Mouse (Mus musculus): ENCODE results near the gene Lpar5. TPM values are rescaled to one million over a fixed set of nuclear protein-coding genes. Genes with fewer than 3 reads are reported as not detected.

Gene Lpar5
- total RNA-seq, 2 experiments from 2014 or later, result 0.40 to 0.93 TPM

DNA sequence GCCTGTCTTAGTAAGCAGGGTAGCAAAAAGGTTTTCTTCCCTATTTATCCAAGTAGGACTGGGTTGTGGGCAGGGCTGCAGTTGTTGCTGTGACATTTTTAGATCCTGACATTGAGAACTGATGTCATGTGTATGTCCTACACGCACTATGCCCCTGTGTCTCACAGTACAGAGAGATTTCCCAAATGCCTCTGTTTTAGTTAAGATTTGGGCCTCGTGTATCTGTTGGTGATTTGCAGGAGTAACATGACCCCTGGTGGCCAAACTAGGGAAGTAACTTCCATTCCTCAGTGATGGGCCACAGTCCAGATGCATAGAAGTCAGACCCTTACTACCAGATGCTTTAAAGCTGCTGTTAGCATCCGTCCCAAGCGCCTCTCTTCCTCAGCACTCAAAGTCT is 16.7 kb downstream of the Lpar5 start:
- no peak for DNase-seq (ENCODE audit: low spot score in 2 of 2)

GRCm38 (mm10) chr6:125087937-125088336 is 20.2 kb downstream of the Lpar5 start:
- DNase-seq (ENCODE audit: low spot score in 2 of 2), result no peak

- peak; percentile 64 to 68 for DNase-seq (ENCODE audit: low spot score in 2 of 2)
These were observed 21.0 kb downstream of the Lpar5 start for GRCm38 (mm10) chr6:125088561-125089321.

- peak; percentile 53 to 60 for DNase-seq (ENCODE audit: low spot score in 2 of 2)
These were observed 22.0 kb downstream of the Lpar5 start for GRCm38 (mm10) chr6:125089521-125090321.

DNA sequence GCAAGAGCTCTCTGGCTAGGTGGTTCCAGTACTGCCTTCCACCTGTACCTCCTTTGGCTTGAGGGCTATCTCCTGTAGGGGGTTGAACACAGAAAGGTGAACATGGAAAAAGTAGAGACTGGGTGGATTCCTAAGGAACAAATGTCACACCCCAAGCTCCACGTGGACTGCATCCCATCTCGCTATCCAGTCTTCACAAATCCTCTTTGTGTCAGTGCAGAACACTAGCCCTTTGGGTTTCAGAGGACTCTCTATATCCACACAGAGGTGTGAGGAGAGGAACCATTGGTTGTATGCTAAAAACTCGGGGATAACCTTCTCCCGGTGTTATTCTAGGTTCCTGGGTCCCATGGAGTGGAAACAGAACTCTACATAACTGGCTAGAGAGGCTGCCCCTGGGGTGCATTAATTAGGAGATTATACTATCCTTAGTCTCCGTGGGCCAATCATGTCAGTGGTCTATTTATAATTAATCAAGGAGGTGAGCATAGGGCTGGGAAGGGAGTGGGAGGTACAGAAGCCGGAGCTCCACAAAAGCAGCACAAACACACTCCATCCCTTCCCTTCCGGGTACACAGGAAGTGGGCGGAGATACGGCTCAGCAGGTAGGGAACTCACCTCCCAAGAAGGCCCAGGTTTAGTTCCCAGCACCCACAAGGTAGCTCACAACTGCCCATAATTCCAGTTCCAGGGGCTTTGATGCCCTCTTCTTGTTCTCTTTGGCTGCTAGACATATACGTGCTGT is 22.8 kb downstream of the Lpar5 start:
- DNase-seq (ENCODE audit: low spot score in 2 of 2), result no peak

GRCm38 (mm10) chr6:125092372-125092771 is 24.7 kb downstream of the Lpar5 start:
- no peak for DNase-seq (ENCODE audit: low spot score in 2 of 2)

- DNase-seq (ENCODE audit: low spot score in 2 of 2), result no peak
These were observed 27.1 kb downstream of the Lpar5 start for GRCm38 (mm10) chr6:125094843-125095242.

- peak; percentile 91 to 93 for DNase-seq (ENCODE audit: low spot score in 2 of 2)
These were observed 27.9 kb downstream of the Lpar5 start, which contains the start of gene Chd4 for GRCm38 (mm10) chr6:125095391-125096278. Chd4 (plus strand) TSS chr6:125095981.

- no peak for DNase-seq (ENCODE audit: low spot score in 2 of 2)
These were observed 28.5 kb downstream of the Lpar5 start for GRCm38 (mm10) chr6:125096279-125096596.

DNA sequence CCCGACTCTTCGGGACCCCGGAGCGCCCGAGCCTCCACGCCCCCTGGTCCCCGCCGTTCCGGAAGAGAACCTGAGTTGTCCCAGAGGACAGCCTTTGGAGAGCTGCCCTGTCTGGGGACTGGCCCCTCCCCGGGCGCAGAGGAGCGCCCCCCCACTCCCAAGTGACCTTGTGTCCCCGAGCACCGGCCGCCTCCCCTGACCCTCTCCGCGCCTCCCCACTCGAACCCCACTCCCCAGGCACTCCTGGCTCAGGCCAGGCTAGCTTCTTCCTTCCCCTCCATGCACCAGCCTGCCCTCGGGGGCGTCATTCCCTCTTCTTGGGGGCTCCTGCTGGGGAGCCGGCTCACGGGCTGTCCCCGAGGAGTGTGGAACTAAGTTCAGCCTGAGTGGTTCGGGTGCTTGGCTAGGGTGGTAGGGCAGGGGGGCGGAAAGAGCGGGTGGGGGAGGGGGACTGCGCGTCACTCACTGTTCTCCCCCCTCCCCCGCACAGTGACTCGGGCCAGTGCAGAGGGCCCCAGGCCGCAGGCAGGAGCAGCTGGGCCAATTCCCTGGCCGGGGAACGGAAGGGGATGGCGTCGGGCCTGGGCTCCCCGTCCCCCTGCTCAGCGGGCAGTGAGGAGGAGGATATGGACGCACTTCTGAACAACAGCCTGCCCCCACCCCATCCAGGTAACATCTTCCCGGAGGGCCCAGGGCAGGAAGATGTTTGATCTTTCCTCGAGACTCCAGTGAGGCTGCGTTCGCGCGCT is 29.1 kb downstream of the Lpar5 start:
- peak; percentile 60 to 67 for DNase-seq (ENCODE audit: low spot score in 2 of 2)

DNA sequence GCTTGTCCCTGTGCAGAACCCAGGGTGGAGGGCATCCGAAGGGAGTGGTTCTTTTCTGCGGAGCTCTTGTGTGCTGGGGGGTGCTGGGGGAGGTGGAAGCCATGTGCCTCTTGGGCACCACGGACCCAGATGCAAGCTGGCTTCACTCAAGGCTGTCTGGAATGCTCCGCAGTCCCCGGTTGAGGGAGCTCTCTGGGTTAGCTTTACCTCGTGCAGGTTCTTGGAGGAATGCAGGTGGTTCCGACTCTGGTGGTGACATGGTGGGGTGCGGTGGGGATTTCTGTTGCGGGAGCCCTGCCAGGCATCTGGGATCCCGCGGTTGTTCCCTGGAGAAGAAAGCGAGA is 29.6 kb downstream of the Lpar5 start:
- DNase-seq (ENCODE audit: low spot score in 2 of 2), result no peak

GRCm38 (mm10) chr6:125097951-125098350 is 30.2 kb downstream of the Lpar5 start:
- DNase-seq (ENCODE audit: low spot score in 2 of 2), result no peak

GRCm38 (mm10) chr6:125098513-125098912 is 30.8 kb downstream of the Lpar5 start:
- no peak for DNase-seq (ENCODE audit: low spot score in 2 of 2)

- no peak for DNase-seq (ENCODE audit: low spot score in 2 of 2)
These were observed 31.8 kb downstream of the Lpar5 start for GRCm38 (mm10) chr6:125099421-125099971.

- no peak for DNase-seq (ENCODE audit: low spot score in 2 of 2)
These were observed 33.7 kb downstream of the Lpar5 start for GRCm38 (mm10) chr6:125101444-125101843.

GRCm38 (mm10) chr6:125104223-125104622 is 36.5 kb downstream of the Lpar5 start:
- no peak for DNase-seq (ENCODE audit: low spot score in 2 of 2)

GRCm38 (mm10) chr6:125107705-125108104 is 40.0 kb downstream of the Lpar5 start:
- no peak for DNase-seq (ENCODE audit: low spot score in 2 of 2)

DNA sequence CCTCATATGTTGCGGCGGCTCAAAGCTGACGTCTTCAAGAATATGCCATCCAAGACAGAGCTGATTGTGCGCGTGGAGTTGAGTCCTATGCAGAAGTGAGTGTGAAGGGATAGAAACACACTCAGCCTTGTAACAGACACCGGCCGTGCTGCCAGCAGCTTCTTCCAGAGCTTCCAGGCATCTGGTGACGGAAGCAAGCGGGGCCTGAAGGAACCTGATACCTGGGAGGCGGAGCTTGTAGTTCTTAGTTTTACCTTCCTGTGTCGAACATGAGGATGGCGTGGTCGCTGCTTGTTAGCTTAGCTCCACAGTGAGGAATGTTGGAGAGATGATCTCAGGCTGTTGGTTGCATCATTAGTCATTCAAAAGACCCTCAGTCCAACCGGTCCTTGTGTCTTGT is 41.7 kb downstream of the Lpar5 start:
- no peak for DNase-seq (ENCODE audit: low spot score in 2 of 2)

GRCm38 (mm10) chr6:125110927-125111326 is 43.2 kb downstream of the Lpar5 start:
- peak in 1 of 2 experiments; percentile 26 for DNase-seq (ENCODE audit: low spot score in 2 of 2)

GRCm38 (mm10) chr6:125112553-125112952 is 44.8 kb downstream of the Lpar5 start:
- DNase-seq (ENCODE audit: low spot score in 2 of 2), result no peak

Data from adrenal gland, adult 18-20 months (tissue).